ENCODE assay signal across 17 mouse cellular contexts in the genomic region with DNA sequence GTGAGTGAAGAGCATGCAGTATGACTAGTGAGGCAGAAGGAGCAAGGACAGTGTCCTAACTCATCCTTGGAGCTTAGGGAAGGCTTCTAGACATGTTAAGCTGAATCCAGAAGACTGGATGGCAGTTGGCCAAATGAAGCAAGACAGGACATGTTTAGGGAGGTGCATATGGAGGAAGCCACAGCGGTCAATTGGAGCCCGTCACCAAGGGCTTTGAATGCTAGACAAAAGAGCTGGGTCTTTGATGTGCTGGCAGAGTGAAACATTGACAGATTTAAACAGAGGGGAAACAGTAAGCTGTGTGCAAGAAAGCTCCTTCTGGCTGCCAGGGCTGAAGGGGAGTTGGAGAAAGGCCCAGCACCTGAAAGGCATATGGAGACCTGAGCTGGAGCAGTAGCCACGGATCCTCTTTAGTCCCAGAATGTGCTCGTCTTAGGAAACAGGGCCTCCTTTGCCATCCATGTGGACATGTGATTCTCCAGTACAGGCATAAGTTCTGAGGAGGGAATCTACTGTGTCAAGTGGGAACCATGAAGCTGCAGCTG. TPM values are rescaled to one million over a fixed set of nuclear protein-coding genes. Genes with fewer than 3 reads are reported as not detected.
A peak's percentile ranks its signal among the peaks of the same experiment; 100 is the strongest.
DNase-seq lines count a peak whose midpoint lies in the region; TF ChIP-seq lines count a peak whose summit lies in the region.
"Had no signal": no experiment of that assay in that cellular context is flagged by ENCODE, and none has a peak within 500 bp of the region (broad histone marks: within the 10 kb centered on the region; RNA-seq: fewer than 3 reads in every experiment).

No protein-coding gene starts in this region.

- peak overlapping the region; percentile 59; the same call in 1 of the 2 replicates for H3K27ac ChIP-seq in ES-Bruce4 (ENCODE audit: insufficient read depth, low read length)
- H3K27ac ChIP-seq: limb, embryonic 15.5 days; stomach, postnatal 0 days had no signal

- no peak for TF ChIP-seq EP300 in ES-Bruce4 (IDR thresholded peaks at IDR 0.05; ENCODE audit: insufficient read depth, low read depth, low read length)

- DNase-seq in adrenal gland, postnatal 14 days: peak; percentile 7
- no peak for DNase-seq in adrenal gland, postnatal 4 days (ENCODE audit: low spot score in 2 of 2)
- peak; percentile 33 for DNase-seq in heart, adult 11 months
- no peak for DNase-seq in heart, postnatal 4 days
- DNase-seq in cerebellum, postnatal 14 days: peak; percentile 50 to 58
- no peak for DNase-seq in lung, postnatal 36 days
- DNase-seq in heart, adult 9 months (ENCODE audit: low spot score in 2 of 2): no peak
- DNase-seq: gastrocnemius, postnatal 25 days; heart, postnatal 14 days; kidney, adult 8-10 months; kidney, postnatal 36 days; thymus, postnatal 36 days had no signal

- H3K36me3 ChIP-seq in ES-Bruce4 (ENCODE audit: control insufficient read depth, insufficient read depth, low read length, poor library complexity, severe bottlenecking): peaks cover 55% of the 10 kb centered on the region

- no peak overlapping the region for H3K9ac ChIP-seq in ES-Bruce4 (ENCODE audit: low read depth, poor library complexity, severe bottlenecking)
- H3K9ac ChIP-seq: limb, embryonic 15.5 days had no signal

- H3K9me3 ChIP-seq in ES-Bruce4 (replicated peaks; ENCODE audit: control insufficient read depth, insufficient read depth, low read length, poor library complexity, severe bottlenecking): no peaks in the 10 kb centered on the region
- H3K9me3 ChIP-seq: limb, embryonic 15.5 days had no signal

- H3K4me1 ChIP-seq in ES-Bruce4 (ENCODE audit: control insufficient read depth, insufficient read depth, low read length): peaks cover 1% of the 10 kb centered on the region
- H3K4me1 ChIP-seq: limb, embryonic 15.5 days had no signal

- no peak overlapping the region for H3K4me3 ChIP-seq in ES-Bruce4 (ENCODE audit: low read depth, low read length)
- H3K4me3 ChIP-seq: limb, embryonic 15.5 days had no signal

- TF ChIP-seq CTCF in ES-Bruce4 (IDR thresholded peaks at IDR 0.05; ENCODE audit: low read depth, low read length): no peak

- TF ChIP-seq POLR2A in ES-Bruce4 (IDR thresholded peaks at IDR 0.05; ENCODE audit: insufficient read depth, low read length): no peak

- no peaks in the 10 kb centered on the region for H3K27me3 ChIP-seq in ES-Bruce4 (ENCODE audit: control insufficient read depth, insufficient read depth, low read length, poor library complexity, severe bottlenecking)
- H3K27me3 ChIP-seq: limb, embryonic 15.5 days had no signal

RNA-seq across cellular contexts. Expression of gene Tsr2, which starts 19.3 kb away (rescaled TPM):
- 32.9 and 33.6 TPM in 2 replicates for total RNA-seq in adrenal gland, postnatal 14 days (2021)
- total RNA-seq in adrenal gland, postnatal 4 days (2021): 10 to 100 TPM; 34.6 to 37.8 TPM
- total RNA-seq in heart, postnatal 4 days (2021): 10 to 100 TPM; 12.9 to 13.0 TPM
- 29.3 and 33.5 TPM in 2 replicates for polyA plus RNA-seq in ES-Bruce4 (2011; ENCODE audit: insufficient read depth, insufficient read length, low read depth, missing spikeins)

RNA-seq across cellular contexts. Expression of gene Fgd1, which starts 31.1 kb away (rescaled TPM):
- total RNA-seq in adrenal gland, postnatal 14 days (2021): 25.6 TPM in 2 replicates
- total RNA-seq in adrenal gland, postnatal 4 days (2021): 10 to 100 TPM; 30.9 to 32.7 TPM
- 10 to 100 TPM; 23.7 to 25.6 TPM for total RNA-seq in heart, postnatal 4 days (2021)
- 89.9 and 92.5 TPM in 2 replicates for polyA plus RNA-seq in ES-Bruce4 (2011; ENCODE audit: insufficient read depth, insufficient read length, low read depth, missing spikeins)
- total RNA-seq: neutrophil, adult 5-6 weeks had no signal
- polyA plus RNA-seq: CD4-positive, CD25-positive, alpha-beta regulatory T cell, adult 4 months had no signal

RNA-seq across cellular contexts. Expression of gene Gnl3l, which starts 59.9 kb away (rescaled TPM):
- total RNA-seq in adrenal gland, postnatal 14 days (2021): 58.7 and 59.9 TPM in 2 replicates
- 10 to 100 TPM; 62.4 to 75.3 TPM for total RNA-seq in adrenal gland, postnatal 4 days (2021)
- 10 to 100 TPM; 34.3 to 37.9 TPM for total RNA-seq in heart, postnatal 4 days (2021)
- polyA plus RNA-seq in ES-Bruce4 (2011; ENCODE audit: insufficient read depth, insufficient read length, low read depth, missing spikeins): 146 and 153 TPM in 2 replicates

Comparison
In these comparisons a context has a peak if more than half of its experiments do, and no peak if none do; other contexts are left out.
1. DNase-seq: peak in adrenal gland, postnatal 14 days (single experiment), heart, adult 11 months (single experiment) and cerebellum, postnatal 14 days (2 of 2); none in adrenal gland, postnatal 4 days (0 of 2), heart, postnatal 4 days (single experiment), lung, postnatal 36 days (single experiment) and heart, adult 9 months (0 of 2).